Mouse (Mus musculus) brain, embryonic 14.5 days (tissue): ENCODE results near the gene Zfp217.
"Not testable (repeated sequence)": the region's sequence is repeated elsewhere in the genome, so short reads cannot be mapped to it uniquely, and the experiment has no call there.

Experiments used
- CTCF ChIP-seq: fragments of 200-500 bp; IDR thresholded peaks from 2 replicates; pipeline ENCODE4 v1.5.1; 2012; ENCODE audit warnings: inconsistent platforms, mild to moderate bottlenecking, moderate library complexity, borderline replicate concordance; ENCODE audit not compliant: insufficient read depth, insufficient read length; ENCODE audit errors: extremely low read depth
- POLR2A ChIP-seq: fragments of 200-500 bp; IDR thresholded peaks from 2 replicates; pipeline ENCODE4 v1.6.1; 2012; ENCODE audit warnings: mild to moderate bottlenecking, inconsistent platforms, borderline replicate concordance; ENCODE audit not compliant: poor library complexity, insufficient read depth, insufficient read length, severe bottlenecking; ENCODE audit errors: extremely low read depth

DNA sequence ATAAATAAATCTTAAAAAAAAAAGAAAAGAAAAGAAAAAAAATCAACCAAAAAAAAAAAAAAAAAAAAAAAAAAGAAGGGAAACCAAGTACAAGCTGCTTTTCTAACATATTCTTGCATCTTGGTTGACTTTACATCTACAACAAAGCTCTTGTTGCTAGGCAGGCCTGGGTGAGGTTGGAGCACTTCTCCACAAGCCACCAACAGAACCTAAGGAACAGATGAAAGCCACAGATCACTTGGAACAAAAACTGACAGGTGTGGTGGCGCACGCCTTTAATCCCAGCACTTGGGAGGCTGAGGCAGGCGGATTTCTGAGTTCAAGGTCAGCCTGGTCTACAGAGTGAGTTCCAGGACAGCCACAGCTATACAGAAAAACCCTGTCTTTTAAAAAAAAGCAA lies 32.9 kb upstream of the Zfp217 start:
- not testable (repeated sequence) for TF ChIP-seq CTCF, POLR2A
